Mouse (Mus musculus): ENCODE results near the gene Bcl2l11. TPM values are rescaled to one million over a fixed set of nuclear protein-coding genes. Genes with fewer than 3 reads are reported as not detected.
"Not testable (repeated sequence)": the region's sequence is repeated elsewhere in the genome, so short reads cannot be mapped to it uniquely, and the experiment has no call there.

Gene Bcl2l11
- total RNA-seq, 4 experiments from 2014 or later = 7.6 to 16.4 (median 11.3) TPM

- DNase-seq (ENCODE audit: low spot score) = no peak
Measured at GRCm38 (mm10) chr2:128170614-128171013, 44.8 kb downstream of the Bcl2l11 start.

DNA sequence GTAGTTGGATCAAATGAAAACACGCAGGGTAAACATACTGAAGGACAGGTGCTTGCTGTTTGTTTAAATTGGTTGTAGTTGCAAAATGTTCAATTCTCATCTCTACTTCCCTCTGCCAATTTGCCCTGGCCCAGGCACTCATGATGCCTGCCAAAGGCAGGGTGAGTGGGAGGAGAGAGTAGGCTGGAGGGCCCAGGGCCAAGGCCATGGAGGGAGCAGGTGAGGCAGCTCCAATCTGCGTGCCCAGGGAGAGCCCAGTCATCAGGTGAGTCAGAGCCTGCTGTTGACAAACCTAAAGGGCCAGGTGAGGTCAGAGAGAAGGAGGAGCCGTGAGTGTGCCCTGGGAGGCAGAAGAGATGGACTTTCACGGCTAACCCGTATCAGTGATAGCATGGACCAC is 46.4 kb downstream of the Bcl2l11 start:
- DNase-seq (ENCODE audit: low spot score) = peak; percentile 25

GRCm38 (mm10) chr2:128174176-128174575 is 48.3 kb downstream of the Bcl2l11 start:
- no peak for DNase-seq (ENCODE audit: low spot score)

DNA sequence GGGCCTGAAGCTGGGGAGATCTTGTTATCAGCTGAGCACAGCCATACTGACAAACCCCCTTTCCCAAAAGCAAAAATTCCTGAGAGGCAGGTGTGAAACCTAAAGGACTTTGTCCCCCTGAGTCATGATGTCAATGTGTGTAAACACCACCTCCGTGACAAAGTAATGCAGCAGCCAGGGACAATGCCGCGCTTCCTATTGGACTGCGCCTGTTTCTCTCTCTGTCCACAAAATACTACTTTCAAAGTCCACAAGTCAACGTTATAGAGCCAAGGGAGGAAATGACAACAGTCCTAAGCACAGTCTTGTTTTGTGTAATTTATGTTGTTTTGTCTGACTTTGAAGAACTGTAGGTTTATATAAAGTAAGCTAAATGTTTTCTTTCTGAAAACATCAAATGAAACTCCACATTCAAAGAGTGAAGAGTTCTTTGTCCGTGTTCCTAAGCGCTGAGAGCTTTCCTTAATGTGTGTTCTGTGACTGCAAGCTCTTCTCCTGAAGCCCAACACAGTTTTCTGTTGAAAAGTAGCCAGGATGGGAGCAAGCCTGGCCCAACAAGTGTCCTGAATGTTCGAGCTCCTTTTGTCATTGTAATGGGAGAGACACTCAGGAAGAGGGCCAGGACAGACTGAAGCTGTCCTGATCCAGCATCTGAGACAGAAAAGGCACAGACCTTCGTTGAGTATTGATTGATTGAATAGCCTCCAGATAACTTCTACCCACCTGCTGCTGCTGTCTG is 48.9 kb downstream of the Bcl2l11 start:
- DNase-seq (ENCODE audit: low spot score) = no peak

- DNase-seq (ENCODE audit: low spot score) = no peak
Measured at GRCm38 (mm10) chr2:128175625-128176024, 49.8 kb downstream of the Bcl2l11 start.

GRCm38 (mm10) chr2:128176391-128177044 is 50.7 kb downstream of the Bcl2l11 start:
- peak; percentile 32 for DNase-seq (ENCODE audit: low spot score)

DNA sequence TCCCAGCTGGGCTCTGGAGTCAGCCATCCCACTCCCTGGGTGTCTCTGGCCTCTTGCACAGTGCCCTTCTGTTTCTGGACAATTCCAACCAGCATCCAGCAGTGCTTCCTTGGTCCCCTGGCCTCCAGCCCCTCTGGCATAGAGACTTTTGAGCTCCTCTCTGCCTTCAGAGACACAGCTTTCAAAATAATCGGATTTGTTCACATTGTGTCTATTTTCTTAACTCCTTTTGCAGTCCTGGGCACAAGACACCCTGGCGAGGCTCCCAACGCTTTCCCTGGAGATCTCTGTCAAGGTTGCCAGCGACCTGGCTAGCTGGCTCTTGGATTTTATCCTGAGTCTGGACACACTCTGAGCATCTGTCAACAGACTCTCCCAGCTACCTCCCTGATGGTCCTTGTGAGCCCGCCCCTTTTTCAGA is 51.4 kb downstream of the Bcl2l11 start:
- peak; percentile 31 for DNase-seq (ENCODE audit: low spot score)

GRCm38 (mm10) chr2:128179126-128179807 is 53.4 kb downstream of the Bcl2l11 start:
- no peak for DNase-seq (ENCODE audit: low spot score)

GRCm38 (mm10) chr2:128179808-128180379 is 54.1 kb downstream of the Bcl2l11 start:
- peak; percentile 67 for DNase-seq (ENCODE audit: low spot score)

DNA sequence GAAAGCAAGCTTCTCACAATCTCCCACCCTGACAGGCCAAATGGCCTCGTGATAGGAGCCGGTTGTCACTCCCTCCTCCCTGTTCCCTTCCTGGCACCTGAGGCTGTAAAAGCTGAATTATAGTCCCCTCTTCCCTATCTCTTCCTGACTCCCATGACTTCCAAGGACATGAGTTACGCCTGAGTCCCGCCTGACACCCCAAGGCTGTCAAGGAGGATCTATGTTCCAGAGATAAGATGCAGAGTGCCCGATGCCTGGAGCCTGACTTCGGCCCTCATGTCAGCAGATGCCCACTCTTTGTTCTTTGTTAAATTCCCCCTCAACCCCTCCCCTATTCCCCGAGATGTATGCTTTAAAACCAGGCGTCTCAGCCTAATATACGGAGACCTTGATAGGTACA is 56.3 kb downstream of the Bcl2l11 start:
- DNase-seq (ENCODE audit: low spot score) = not testable (repeated sequence)

- no peak for DNase-seq (ENCODE audit: low spot score)
Measured at GRCm38 (mm10) chr2:128182751-128183150, 56.9 kb downstream of the Bcl2l11 start.

DNA sequence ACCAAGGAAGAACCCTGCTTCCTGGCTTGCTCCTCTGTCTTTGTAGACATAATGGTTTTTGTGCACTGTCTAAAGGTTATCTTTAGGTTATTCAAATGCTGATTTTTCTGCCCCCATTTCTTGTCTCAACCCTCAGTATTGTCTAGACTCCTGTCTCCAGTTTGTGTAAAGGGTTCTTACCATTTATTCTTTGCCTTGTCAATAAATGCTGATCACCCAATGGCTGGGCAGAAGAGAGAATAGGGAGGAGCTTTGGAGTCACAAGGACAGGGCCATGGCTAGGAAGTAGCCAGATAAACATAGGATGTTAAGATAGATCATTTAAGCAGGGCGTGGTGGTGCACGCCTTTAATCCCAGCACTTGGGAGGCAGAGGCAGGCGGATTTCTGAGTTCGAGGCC is 57.9 kb downstream of the Bcl2l11 start:
- DNase-seq (ENCODE audit: low spot score) = no peak

GRCm38 (mm10) chr2:128185942-128186341 is 60.1 kb downstream of the Bcl2l11 start:
- no peak for DNase-seq (ENCODE audit: low spot score)

DNA sequence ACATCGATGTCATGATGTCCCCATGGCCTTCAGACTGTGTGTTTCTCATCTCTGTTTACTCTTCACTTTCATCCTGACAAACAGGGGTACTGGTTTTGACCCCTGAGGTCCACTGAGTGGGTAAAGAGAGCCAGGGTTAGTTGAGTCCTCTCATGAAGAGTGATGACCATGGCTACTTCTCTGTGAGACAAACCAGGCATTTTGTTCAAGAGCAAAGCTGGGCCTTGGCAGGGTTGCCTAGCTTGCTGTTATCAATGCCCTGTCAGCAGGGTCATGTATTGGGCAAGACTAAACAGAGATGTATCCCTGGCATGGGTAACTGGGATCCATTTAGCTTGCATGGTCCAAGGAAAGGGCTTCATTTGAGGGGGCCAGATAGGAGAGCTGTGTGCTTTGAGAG is 61.4 kb downstream of the Bcl2l11 start:
- peak; percentile 66 for DNase-seq (ENCODE audit: low spot score)

DNA sequence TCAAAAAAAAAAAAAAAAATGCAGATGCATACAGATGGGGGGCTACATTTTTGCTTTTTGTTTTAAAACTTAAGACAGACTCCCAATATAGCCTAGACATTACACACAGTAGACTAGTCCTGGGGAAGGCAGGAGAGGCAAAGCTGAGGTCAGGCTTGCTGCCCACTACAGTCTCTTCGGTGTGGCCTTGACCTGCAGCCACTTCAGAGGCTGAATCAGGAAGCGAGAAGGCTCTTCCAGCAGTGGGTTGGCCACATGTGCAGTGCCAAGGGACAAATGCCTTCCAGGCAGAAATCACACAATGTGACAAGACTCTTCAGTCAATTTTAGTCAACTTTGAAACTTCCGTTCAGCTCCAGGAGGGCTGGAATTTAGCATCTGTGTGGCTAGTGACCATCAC is 62.6 kb downstream of the Bcl2l11 start:
- no peak for DNase-seq (ENCODE audit: low spot score)

- DNase-seq (ENCODE audit: low spot score) = no peak
Measured at GRCm38 (mm10) chr2:128189691-128190090, 63.9 kb downstream of the Bcl2l11 start.

DNA sequence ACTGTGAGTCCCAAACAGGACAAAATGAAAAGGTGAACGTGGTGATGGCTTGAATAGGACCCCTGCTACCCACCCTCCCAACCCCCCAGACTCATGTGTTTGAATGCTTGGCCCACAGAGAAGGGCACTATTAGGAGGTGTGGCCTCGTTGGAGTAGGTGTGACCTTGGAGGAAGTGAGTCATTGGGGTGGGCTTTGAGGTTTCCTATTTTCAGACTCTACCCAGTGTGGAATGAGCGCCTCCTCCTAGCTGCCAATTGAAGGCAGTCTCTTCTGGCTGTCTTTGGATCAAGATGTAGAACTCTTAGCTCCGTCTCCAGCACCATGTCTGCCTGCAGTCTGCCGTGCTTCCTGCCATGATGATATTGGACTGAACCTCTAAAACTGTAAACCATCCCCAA is 64.4 kb downstream of the Bcl2l11 start:
- DNase-seq (ENCODE audit: low spot score) = no peak

GRCm38 (mm10) chr2:128193411-128193810 is 67.6 kb downstream of the Bcl2l11 start:
- no peak for DNase-seq (ENCODE audit: low spot score)

- DNase-seq (ENCODE audit: low spot score) = no peak
Measured at GRCm38 (mm10) chr2:128197379-128197778, 71.5 kb downstream of the Bcl2l11 start.

DNA sequence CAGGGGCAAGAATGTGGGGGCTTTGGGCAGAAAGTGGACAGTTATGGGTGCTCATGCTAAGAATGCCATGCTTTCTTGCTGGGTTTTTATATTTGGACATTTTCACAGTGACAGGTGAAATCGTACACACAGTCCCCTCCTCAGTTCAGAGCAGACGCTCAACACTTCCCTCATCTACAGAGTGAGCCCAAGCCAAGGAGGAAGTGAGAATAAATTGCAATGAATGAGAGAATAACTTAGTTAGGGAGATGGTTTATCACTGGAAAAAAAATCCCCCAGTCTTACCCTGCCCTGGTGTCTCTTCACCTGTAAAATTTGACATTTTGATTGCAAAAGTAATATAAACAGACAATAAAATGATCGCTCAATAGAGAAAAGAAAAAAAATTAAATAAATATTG is 77.3 kb downstream of the Bcl2l11 start:
- no peak for DNase-seq (ENCODE audit: low spot score)

DNA sequence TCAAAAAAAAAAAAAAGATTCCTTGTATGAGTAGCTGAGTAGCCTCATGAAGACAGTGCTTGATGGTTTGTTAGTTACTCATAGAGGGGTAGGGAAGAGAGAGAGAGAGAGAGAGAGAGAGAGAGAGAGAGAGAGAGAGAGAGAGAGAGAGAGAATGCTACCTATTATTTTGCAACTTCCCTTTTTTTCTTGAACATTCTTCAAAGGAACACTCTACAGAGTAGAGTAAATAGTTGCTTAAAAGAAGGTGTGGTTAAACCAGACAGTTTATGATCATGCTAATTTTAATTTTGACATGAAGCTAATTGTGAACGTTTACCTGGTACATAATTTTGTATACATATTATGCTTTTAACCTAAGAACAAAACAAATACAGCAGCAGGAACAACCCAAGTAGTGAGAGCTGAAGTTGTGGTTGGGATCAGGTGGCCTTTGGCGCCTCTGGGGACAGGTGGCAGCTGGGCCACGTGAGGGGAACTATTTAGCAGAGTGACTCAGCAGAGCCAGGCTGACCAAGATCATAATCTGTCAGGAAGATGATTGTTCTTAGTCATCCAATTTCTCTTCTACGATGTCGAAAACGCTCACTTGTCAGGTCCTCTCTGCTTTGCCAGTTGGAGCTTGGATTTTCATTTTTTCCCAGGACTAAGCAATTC is 78.0 kb downstream of the Bcl2l11 start:
- DNase-seq (ENCODE audit: low spot score) = no peak

- no peak for DNase-seq (ENCODE audit: low spot score)
Measured at GRCm38 (mm10) chr2:128208541-128208940, 82.7 kb downstream of the Bcl2l11 start.

Data from heart, adult 8-10 months (tissue).